Mouse (Mus musculus) neutrophil, adult 65 days (primary cell): ENCODE measurements around the gene Psmg4. TPM values are rescaled to one million over a fixed set of nuclear protein-coding genes. Genes with fewer than 3 reads are reported as not detected.

Source experiments
- total RNA-seq: library from RNA; stranded (reverse); gene quantifications from 2 replicates; pipeline ENCODE4 v1.2.4, GENCODE M21; 2023

Gene Psmg4
- 7.8 and 12.9 TPM in 2 replicates for total RNA-seq

DNA sequence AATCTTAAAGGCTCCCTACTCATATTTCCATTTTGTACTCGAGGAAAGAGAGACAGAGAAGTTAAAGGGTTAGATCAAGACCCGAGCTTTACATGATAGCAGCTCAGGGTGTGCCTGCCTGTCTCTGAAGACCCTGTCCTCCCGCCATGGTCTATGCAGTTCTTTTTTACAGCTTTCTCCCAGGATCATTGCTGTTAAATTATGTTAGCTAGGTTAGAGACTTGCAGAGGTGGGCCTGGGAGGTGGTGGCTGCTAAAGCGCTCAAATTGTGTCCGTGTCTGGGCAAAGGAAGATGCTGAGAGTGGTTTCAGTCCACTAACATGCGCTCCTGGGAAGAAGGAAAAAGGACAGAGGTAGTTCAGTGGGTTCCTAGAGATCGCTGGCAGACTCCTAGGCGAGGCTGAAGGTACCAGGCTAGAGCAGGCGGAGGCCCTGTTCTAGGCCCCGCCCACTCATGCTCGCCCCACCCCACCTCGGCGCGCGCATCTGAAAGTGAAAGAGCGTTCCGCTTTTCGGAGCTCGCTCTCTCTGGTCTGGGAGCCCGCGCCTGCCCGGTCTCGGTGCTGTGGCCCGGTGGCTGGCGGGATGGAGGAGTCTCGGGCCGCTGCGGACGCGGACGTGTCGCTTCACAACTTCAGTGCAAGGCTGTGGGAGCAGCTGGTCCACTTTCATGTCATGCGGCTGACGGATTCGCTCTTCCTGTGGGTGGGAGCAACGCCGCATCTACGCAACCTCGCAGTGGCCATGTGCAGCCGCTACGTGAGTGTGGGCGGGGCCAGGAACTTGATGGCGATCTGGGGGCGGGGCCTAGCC, at the start of gene Psmg4:
TSS of gene Psmg4 (plus strand) at position 474 of the 813 bp plus-strand sequence.

DNA sequence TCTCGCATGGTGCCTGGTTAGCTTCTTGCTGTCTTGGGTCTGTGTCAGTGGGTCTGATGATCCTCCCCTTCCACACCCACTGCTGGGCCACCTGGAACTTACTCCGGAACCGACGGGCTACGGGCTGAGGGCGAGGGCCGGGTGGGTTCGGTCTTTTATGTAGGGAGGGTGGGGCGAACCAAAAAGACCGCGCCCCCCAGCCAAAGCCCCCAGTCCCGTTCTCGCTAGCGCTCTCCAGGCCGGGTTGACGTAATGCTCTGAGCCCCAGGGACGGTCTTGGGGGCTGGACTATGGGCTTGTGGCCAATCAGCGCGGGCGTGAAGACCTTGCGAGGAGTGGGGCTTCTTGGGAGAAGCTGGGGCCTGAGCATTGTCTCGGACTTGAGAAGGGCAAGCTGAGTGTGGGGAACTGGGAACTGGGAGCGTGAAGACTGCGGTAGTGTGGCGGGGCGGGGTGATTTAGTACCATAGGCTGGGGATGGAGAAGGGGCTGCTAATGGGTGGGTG, 32.5 kb upstream of the Psmg4 start, which contains the start of gene Tubb2b:
TSS of gene Tubb2b (minus strand) at position 241 of the 506 bp plus-strand sequence.

Other genes with a start within 250 kb of the Psmg4 start
- gene Nqo2, start 198.3 kb upstream of the Psmg4 start, total RNA-seq, result 17.4 and 21.4 TPM in 2 replicates
- gene Ripk1, start 160.6 kb upstream of the Psmg4 start, total RNA-seq, result 85.3 and 113 TPM in 2 replicates
- gene Serpinb6a, start 160.2 kb upstream of the Psmg4 start, total RNA-seq, result 16.6 and 18.1 TPM in 2 replicates
- gene Bphl, start 125.4 kb upstream of the Psmg4 start, total RNA-seq, result 10.6 and 11.1 TPM in 2 replicates
- gene Tubb2a, start 85.0 kb upstream of the Psmg4 start, total RNA-seq, result 16.4 and 20.3 TPM in 2 replicates
- gene Tubb2b, start 32.5 kb upstream of the Psmg4 start, total RNA-seq, result 0.32 and 0.98 TPM in 2 replicates
- gene Slc22a23, start 182.2 kb downstream of the Psmg4 start, total RNA-seq, result 0.22 and 0.77 TPM in 2 replicates